Mouse (Mus musculus) embryonic facial prominence, embryonic 14.5 days (tissue): ENCODE measurements at regions not wholly inside any gene's neighbourhood (a gene's known extent, or its start where the extent isn't known, plus 50 kb on each side); places are given as distances from the start of the nearest gene placed in this dataset.

Experiments
- ATAC-seq: fragments of 200-750 bp; cut with Nextera tagmentation; 2 replicates; pipeline ENCODE4 v1.8.0; 2017; ENCODE audit warnings: low read depth, moderate number of reproducible peaks, moderate TSS enrichment
- DNase-seq: peaks from one replicate; pipeline ENCODE4 v3.0.0-alpha.2; 2015; ENCODE audit warnings: low spot score
- H3K27ac ChIP-seq: fragments of 300-500 bp; sonication (generic); replicated peaks from 2 replicates; pipeline ENCODE4 v1.5.1; 2014; ENCODE audit warnings: low read depth, mild to moderate bottlenecking, low read length, moderate library complexity
- H3K27me3 ChIP-seq: fragments of 300-500 bp; sonication (generic); replicated peaks from 2 replicates; pipeline ENCODE4 v1.6.1; 2014; ENCODE audit warnings: low read length; ENCODE audit not compliant: control insufficient read depth, insufficient read depth
- H3K36me3 ChIP-seq: fragments of 300-500 bp; sonication (generic); 2 replicates; pipeline ENCODE4 v1.6.1; 2014; ENCODE audit warnings: low read length, mixed read lengths; ENCODE audit not compliant: control insufficient read depth, insufficient read depth
- H3K4me1 ChIP-seq: fragments of 300-500 bp; sonication (generic); 2 replicates; pipeline ENCODE4 v1.6.1; 2014; ENCODE audit warnings: antibody characterized with exemption, low read length; ENCODE audit not compliant: control insufficient read depth, insufficient read depth
- H3K4me2 ChIP-seq: fragments of 300-500 bp; sonication (generic); 2 replicates; pipeline ENCODE4 v1.6.1; 2014; ENCODE audit warnings: low read depth, mild to moderate bottlenecking, low read length, moderate library complexity, mixed read lengths
- H3K4me3 ChIP-seq: fragments of 300-500 bp; sonication (generic); 2 replicates; pipeline ENCODE4 v1.5.1; 2014; ENCODE audit warnings: low read depth, mild to moderate bottlenecking, low read length
- H3K9ac ChIP-seq: fragments of 300-500 bp; sonication (generic); 2 replicates; pipeline ENCODE4 v1.6.1; 2014; ENCODE audit warnings: low read depth, mild to moderate bottlenecking, low read length, moderate library complexity, mixed read lengths
- H3K9me3 ChIP-seq: fragments of 300-500 bp; sonication (generic); 2 replicates; pipeline ENCODE4 v1.6.1; 2016; ENCODE audit warnings: low read length; ENCODE audit not compliant: control insufficient read depth
- WGBS: fragments of 180-500 bp; shearing (Covaris S2); extraction: QIAGEN DNeasy Blood & Tissue Kit; methylation state at CpG from one replicate; pipeline ENCODE4 v1.1.7; 2014; 5-methylcytosine and 5-hydroxymethylcytosine counted together

GRCm38 (mm10) chr2:134696394-134696793, 52.4 kb upstream of the Tmx4 start:
- H3K27ac ChIP-seq, result no peak overlapping the region
- H3K4me3 ChIP-seq, result no peak overlapping the region
- no peaks in the 10 kb centered on the region for H3K4me1 ChIP-seq
- H3K4me2 ChIP-seq, result no peak overlapping the region
- H3K36me3 ChIP-seq, result no peaks in the 10 kb centered on the region
- WGBS, result 90% methylated on average over 2 of the region's 2 CpGs
- no peaks in the 10 kb centered on the region for H3K27me3 ChIP-seq
- H3K9ac ChIP-seq, result no peak overlapping the region
- DNase-seq (no peak), ATAC-seq (no peak)
- peaks cover 7% of the 10 kb centered on the region; the same call in 1 of the 2 replicates for H3K9me3 ChIP-seq
